Mouse (Mus musculus): ENCODE results near the gene Ins2. TPM values are rescaled to one million over a fixed set of nuclear protein-coding genes. Genes with fewer than 3 reads are reported as not detected.

Ins2 gene
- total RNA-seq, 1 experiment: not detected

GRCm38 (mm10) chr7:142664465-142665029 lies 78.6 kb downstream of the Ins2 start:
- H3K27ac ChIP-seq (ENCODE audit: insufficient read depth, low read depth, low read length, poor library complexity, severe bottlenecking): no peak overlapping the region
- no peak overlapping the region for H3K4me3 ChIP-seq (ENCODE audit: insufficient read depth in 1 of 2, low read depth in 1 of 2, low read length in 2 of 2, poor library complexity in 1 of 2, severe bottlenecking in 1 of 2)
- no peak overlapping the region for H3K9ac ChIP-seq (ENCODE audit: insufficient read depth, low read depth, low read length, poor library complexity, severe bottlenecking)

GRCm38 (mm10) chr7:142663931-142664421 lies 79.2 kb downstream of the Ins2 start:
- Histone ChIP-seq H3K4me3 (ENCODE audit: insufficient read depth in 1 of 2, low read depth in 1 of 2, low read length in 2 of 2, poor library complexity in 1 of 2, severe bottlenecking in 1 of 2) (peak overlapping the region; percentile 18 to 26; a peak in 2 of 4 replicates), H3K9ac (ENCODE audit: insufficient read depth, low read depth, low read length, poor library complexity, severe bottlenecking) (no peak overlapping the region), H3K9me3 (ENCODE audit: control insufficient read depth, insufficient read depth, low read depth, low read length) (no peaks in the 10 kb centered on the region), H3K27ac (ENCODE audit: insufficient read depth, low read depth, low read length, poor library complexity, severe bottlenecking) (no peak overlapping the region), H3K4me1 (ENCODE audit: control insufficient read depth in 2 of 2, insufficient read depth in 2 of 2, low read length in 2 of 2, poor library complexity in 1 of 2) (peaks cover 0 to 11% of the 10 kb centered on the region in 2 experiments; a peak in 1 of 4 replicates), H3K36me3 (ENCODE audit: control insufficient read depth, insufficient read depth, low read length, poor library complexity, severe bottlenecking) (no peaks in the 10 kb centered on the region)
- TF ChIP-seq HCFC1 (IDR thresholded peaks at IDR 0.05; ENCODE audit: borderline replicate concordance, insufficient read depth, low read length) (no peak), ZC3H11A (IDR thresholded peaks at IDR 0.05; ENCODE audit: borderline replicate concordance, low read depth, low read length) (no peak), MAFK (IDR thresholded peaks at IDR 0.05; ENCODE audit: insufficient read depth, low read depth, low read length) (no peak), ZNF384 (IDR thresholded peaks at IDR 0.05; ENCODE audit: low read depth, low read length) (no peak), CHD2 (IDR thresholded peaks at IDR 0.05; ENCODE audit: low read depth, low read length) (no peak)
- in situ Hi-C loops (cut with MboI; ENCODE audit: low sequenced_read_pairs in 2 of 2, unreplicated experiment in 2 of 2): no loop called here
- DNase-seq (ENCODE audit: low read depth, low spot score): no peak

More at GRCm38 (mm10) chr7:142664465-142665029, 78.6 kb downstream of the Ins2 start:
- in situ Hi-C loops (cut with MboI; ENCODE audit: low sequenced_read_pairs in 2 of 2, unreplicated experiment in 2 of 2): no loop called here
- TF ChIP-seq CHD2 (IDR thresholded peaks at IDR 0.05; ENCODE audit: low read depth, low read length): no peak
- no peak for TF ChIP-seq MAFK (IDR thresholded peaks at IDR 0.05; ENCODE audit: insufficient read depth, low read depth, low read length)
- no peak for TF ChIP-seq ZC3H11A (IDR thresholded peaks at IDR 0.05; ENCODE audit: borderline replicate concordance, low read depth, low read length)
- no peak for TF ChIP-seq ZNF384 (IDR thresholded peaks at IDR 0.05; ENCODE audit: low read depth, low read length)
- no peak for DNase-seq (ENCODE audit: low read depth, low spot score)
- Histone ChIP-seq H3K4me1 (ENCODE audit: control insufficient read depth in 2 of 2, insufficient read depth in 2 of 2, low read length in 2 of 2, poor library complexity in 1 of 2) (peaks cover 0 to 10% of the 10 kb centered on the region in 2 experiments; a peak in 1 of 4 replicates), H3K9me3 (ENCODE audit: control insufficient read depth, insufficient read depth, low read depth, low read length) (no peaks in the 10 kb centered on the region), H3K36me3 (ENCODE audit: control insufficient read depth, insufficient read depth, low read length, poor library complexity, severe bottlenecking) (no peaks in the 10 kb centered on the region)

DNA sequence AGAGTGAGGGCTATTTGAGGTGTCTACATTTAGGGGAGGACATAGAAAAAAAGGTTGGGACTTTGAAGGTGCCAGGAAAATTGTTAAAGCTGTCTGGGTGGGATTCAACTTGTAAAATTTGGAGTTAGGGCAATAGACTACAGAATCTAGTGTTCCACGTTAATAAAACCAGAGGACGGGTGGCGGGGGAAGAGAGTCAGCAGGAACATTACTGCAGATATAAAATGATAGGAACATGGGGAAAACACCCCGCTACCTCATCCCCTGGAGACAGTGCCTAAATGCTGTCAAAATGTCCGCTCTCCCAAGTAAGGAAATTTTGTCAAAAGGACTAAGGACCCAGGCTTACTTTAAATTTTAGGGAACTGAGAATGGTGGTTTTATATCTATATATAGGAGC lies 80.0 kb downstream of the Ins2 start:
- H3K4me1 ChIP-seq (ENCODE audit: control insufficient read depth in 2 of 2, insufficient read depth in 2 of 2, low read length in 2 of 2, poor library complexity in 1 of 2): peaks cover 0 to 15% of the 10 kb centered on the region in 2 experiments; a peak in 1 of 4 replicates
- no peak overlapping the region for H3K4me3 ChIP-seq (ENCODE audit: insufficient read depth in 1 of 2, low read depth in 1 of 2, low read length in 2 of 2, poor library complexity in 1 of 2, severe bottlenecking in 1 of 2)
- no peaks in the 10 kb centered on the region for H3K9me3 ChIP-seq (ENCODE audit: control insufficient read depth, insufficient read depth, low read depth, low read length)
- DNase-seq (ENCODE audit: low read depth, low spot score): no peak
- H3K27ac ChIP-seq (ENCODE audit: insufficient read depth, low read depth, low read length, poor library complexity, severe bottlenecking): no peak overlapping the region
- in situ Hi-C loops (cut with MboI; ENCODE audit: low sequenced_read_pairs in 2 of 2, unreplicated experiment in 2 of 2): no loop called here
- no peaks in the 10 kb centered on the region for H3K36me3 ChIP-seq (ENCODE audit: control insufficient read depth, insufficient read depth, low read length, poor library complexity, severe bottlenecking)
- no peak overlapping the region for H3K9ac ChIP-seq (ENCODE audit: insufficient read depth, low read depth, low read length, poor library complexity, severe bottlenecking)
- TF ChIP-seq ZC3H11A (IDR thresholded peaks at IDR 0.05; ENCODE audit: borderline replicate concordance, low read depth, low read length): no peak

DNA sequence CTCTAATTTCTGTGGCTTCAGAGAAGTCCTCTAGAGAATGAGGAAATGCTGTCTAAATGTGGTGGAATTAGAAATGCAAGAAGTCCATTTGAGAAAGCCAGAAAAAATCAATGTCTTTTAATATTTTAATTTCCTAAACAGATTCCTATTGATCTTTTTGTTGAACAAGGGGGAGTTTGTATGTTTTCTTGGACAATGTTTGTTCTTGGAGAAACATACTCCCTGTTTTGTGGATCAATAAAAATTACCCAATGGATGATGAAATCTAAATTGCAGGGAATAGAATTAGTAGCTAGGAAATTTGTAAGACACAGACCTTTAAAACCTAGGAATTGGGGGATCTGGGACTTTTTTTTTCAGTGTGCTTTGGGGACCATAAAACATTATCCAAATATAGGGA lies 81.4 kb downstream of the Ins2 start:
- Histone ChIP-seq H3K4me1 (ENCODE audit: control insufficient read depth in 2 of 2, insufficient read depth in 2 of 2, low read length in 2 of 2, poor library complexity in 1 of 2) (peaks cover 0 to 20% of the 10 kb centered on the region in 2 experiments; a peak in 1 of 4 replicates), H3K27ac (ENCODE audit: insufficient read depth, low read depth, low read length, poor library complexity, severe bottlenecking) (no peak overlapping the region)

More for the DNA sequence above, 81.4 kb downstream of the Ins2 start:
- TF ChIP-seq CHD2 (IDR thresholded peaks at IDR 0.05; ENCODE audit: low read depth, low read length): no peak
- no peak for TF ChIP-seq ZC3H11A (IDR thresholded peaks at IDR 0.05; ENCODE audit: borderline replicate concordance, low read depth, low read length)
- no peak for TF ChIP-seq ZNF384 (IDR thresholded peaks at IDR 0.05; ENCODE audit: low read depth, low read length)
- TF ChIP-seq HCFC1 (IDR thresholded peaks at IDR 0.05; ENCODE audit: borderline replicate concordance, insufficient read depth, low read length): no peak
- TF ChIP-seq MAFK (IDR thresholded peaks at IDR 0.05; ENCODE audit: insufficient read depth, low read depth, low read length): no peak
- no peaks in the 10 kb centered on the region for H3K36me3 ChIP-seq (ENCODE audit: control insufficient read depth, insufficient read depth, low read length, poor library complexity, severe bottlenecking)
- H3K9me3 ChIP-seq (ENCODE audit: control insufficient read depth, insufficient read depth, low read depth, low read length): no peaks in the 10 kb centered on the region
- no peak for DNase-seq (ENCODE audit: low read depth, low spot score)
- in situ Hi-C loops (cut with MboI; ENCODE audit: low sequenced_read_pairs in 2 of 2, unreplicated experiment in 2 of 2): no loop called here
- H3K9ac ChIP-seq (ENCODE audit: insufficient read depth, low read depth, low read length, poor library complexity, severe bottlenecking): no peak overlapping the region
- no peak overlapping the region for H3K4me3 ChIP-seq (ENCODE audit: insufficient read depth in 1 of 2, low read depth in 1 of 2, low read length in 2 of 2, poor library complexity in 1 of 2, severe bottlenecking in 1 of 2)
